Mouse (Mus musculus) heart, adult 2 months (tissue): ENCODE results near the gene Tpsg1.

Source experiments
- CTCF ChIP-seq: fragments of 200-600 bp; IDR thresholded peaks from 2 replicates; pipeline ENCODE4 v1.8.1; 2022; ENCODE audit warnings: antibody characterized with exemption, mild to moderate bottlenecking, moderate library complexity
- POLR2A ChIP-seq: fragments of 200-500 bp; IDR thresholded peaks from 2 replicates; pipeline ENCODE4 v1.6.1; 2011; ENCODE audit warnings: mild to moderate bottlenecking, low read depth, low read length, control low read depth; ENCODE audit not compliant: insufficient read depth

GRCm38 (mm10) chr17:25338218-25338617 is 30.9 kb upstream of the Tpsg1 start:
- no peak for TF ChIP-seq CTCF
- no peak for TF ChIP-seq POLR2A
